ENCODE assay signal across 8 mouse cellular contexts in the genomic region with DNA sequence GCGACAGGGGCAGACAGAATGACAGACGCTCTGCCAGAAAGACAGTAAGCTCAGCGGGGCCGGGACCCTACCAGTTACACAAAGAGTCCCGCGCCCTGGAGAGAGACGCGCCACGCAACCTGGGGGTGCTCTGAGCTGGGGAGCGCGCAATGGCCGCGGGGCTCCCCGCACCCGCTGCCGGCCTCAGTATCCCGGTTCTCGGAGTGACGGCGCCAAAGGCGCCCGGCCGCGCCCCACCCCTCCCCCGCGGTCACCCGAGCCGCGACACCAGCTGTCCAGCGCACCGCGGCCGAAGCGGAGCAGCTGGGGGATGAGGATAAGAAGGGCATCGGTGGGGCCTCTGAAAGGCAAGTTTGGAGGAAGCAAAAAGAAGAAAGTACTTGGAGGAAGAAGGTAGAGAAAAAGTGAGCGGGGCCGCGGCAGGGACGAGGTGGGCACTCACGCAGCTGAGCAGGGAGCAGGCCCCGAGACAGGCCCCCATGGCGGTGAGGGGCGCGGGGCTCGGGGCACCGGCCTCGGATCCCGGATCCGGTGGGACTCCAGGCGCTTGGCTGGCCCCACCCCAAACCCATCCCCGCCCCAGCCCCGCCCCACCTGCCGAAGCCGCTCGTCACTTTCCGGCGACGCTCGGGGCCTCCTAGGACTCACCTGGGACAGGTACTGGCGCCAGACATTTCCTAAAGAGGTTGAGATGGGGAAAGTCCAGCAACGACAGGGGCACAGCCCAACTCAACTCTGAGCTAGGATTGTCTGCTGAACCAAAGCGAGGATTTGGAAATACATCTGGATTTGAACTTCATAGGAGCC. TPM values are rescaled to one million over a fixed set of nuclear protein-coding genes. Genes with fewer than 3 reads are reported as not detected.
DNase-seq lines count a peak whose midpoint lies in the region; ATAC-seq lines count a peak whose summit lies in the region.

No protein-coding gene starts in this region.

- peak; percentile 16 for DNase-seq in adrenal gland, postnatal 10 days
- no peak for DNase-seq in adrenal gland, postnatal 4 days (ENCODE audit: low spot score in 2 of 2)
- DNase-seq in cerebellum, adult 11 months, result peak; percentile 67
- peak; percentile 68 for DNase-seq in kidney, postnatal 14 days
- peak; percentile 69 for DNase-seq in midbrain, embryonic 10.5 days (ENCODE audit: low spot score)
- no peak for DNase-seq in MN1 (ENCODE audit: low spot score)
- DNase-seq in natural killer cell, adult 2 months (ENCODE audit: low spot score in 2 of 2), result no peak

- H3K27me3 ChIP-seq in forebrain, embryonic 15.5 days, result no peaks in the 10 kb centered on the region
- H3K27me3 ChIP-seq in midbrain, embryonic 10.5 days (ENCODE audit: low read depth, poor library complexity, severe bottlenecking), result peaks cover 72% of the 10 kb centered on the region

- H3K9ac ChIP-seq in forebrain, embryonic 15.5 days (replicated peaks), result peak overlapping the region; percentile 99

- H3K4me2 ChIP-seq in forebrain, embryonic 15.5 days (replicated peaks), result peak overlapping the region; percentile 70

- peaks cover 39% of the 10 kb centered on the region for H3K4me1 ChIP-seq in forebrain, embryonic 15.5 days
- peaks cover 41% of the 10 kb centered on the region for H3K4me1 ChIP-seq in midbrain, embryonic 10.5 days

- H3K4me3 ChIP-seq in forebrain, embryonic 15.5 days, result peak overlapping the region; percentile 94
- peak overlapping the region; percentile 83 for H3K4me3 ChIP-seq in midbrain, embryonic 10.5 days

- peak overlapping the region; percentile 98 for H3K27ac ChIP-seq in forebrain, embryonic 15.5 days (replicated peaks)
- peak overlapping the region; percentile 96 for H3K27ac ChIP-seq in midbrain, embryonic 10.5 days (replicated peaks)

- WGBS in forebrain, embryonic 15.5 days, result 1% methylated on average over 59 of the region's 62 CpGs
- under 1% methylated on average over 62 of the region's 62 CpGs for WGBS in midbrain, embryonic 10.5 days

- no peaks in the 10 kb centered on the region for H3K36me3 ChIP-seq in forebrain, embryonic 15.5 days
- 0 out of 2 replicates have a peak, but pooled peaks cover 4% of the 10 kb centered on the region for H3K36me3 ChIP-seq in midbrain, embryonic 10.5 days

- peak; percentile 47 for ATAC-seq in forebrain, embryonic 15.5 days (replicated peaks)

- no peaks in the 10 kb centered on the region for H3K9me3 ChIP-seq in forebrain, embryonic 15.5 days
- no peaks in the 10 kb centered on the region for H3K9me3 ChIP-seq in midbrain, embryonic 10.5 days (replicated peaks)

RNA-seq across cellular contexts. Expression of gene Serinc2, which starts 3.8 kb away (rescaled TPM):
- 1 to 10 TPM; 2.9 to 5.1 TPM for total RNA-seq in adrenal gland, postnatal 10 days (2021)
- 1 to 10 TPM; 2.5 to 4.2 TPM for total RNA-seq in adrenal gland, postnatal 4 days (2021)
- 87.4 and 97.3 TPM in 2 replicates for polyA plus RNA-seq in forebrain, embryonic 15.5 days (2015; fragmentation: Nextera tagmentation; extraction: Ambion mirVana)
- 40.1 and 59.3 TPM in 2 replicates for polyA plus RNA-seq in midbrain, embryonic 10.5 days (2016; fragmentation: Nextera tagmentation; extraction: Ambion mirVana)

RNA-seq across cellular contexts. Expression of gene Fabp3, which starts 33.2 kb away (rescaled TPM):
- total RNA-seq in adrenal gland, postnatal 10 days (2021), result 100 to 1,000 TPM; 110 to 422 TPM
- 10 to 100 TPM; 27.0 to 37.9 TPM for total RNA-seq in adrenal gland, postnatal 4 days (2021)
- 95.6 and 102 TPM in 2 replicates for polyA plus RNA-seq in forebrain, embryonic 15.5 days (2015; fragmentation: Nextera tagmentation; extraction: Ambion mirVana)
- polyA plus RNA-seq in midbrain, embryonic 10.5 days (2016; fragmentation: Nextera tagmentation; extraction: Ambion mirVana), result 7.2 and 11.0 TPM in 2 replicates

RNA-seq across cellular contexts. Expression of gene Gm10570, which starts 33.3 kb away (rescaled TPM):
- 1 to 10 TPM in 1 of 2 experiments, not detected in 1; 1.3 TPM for total RNA-seq in adrenal gland, postnatal 10 days (2021)
- total RNA-seq in adrenal gland, postnatal 4 days (2021), result not detected
- 0.55 and 1.1 TPM in 2 replicates for polyA plus RNA-seq in forebrain, embryonic 15.5 days (2015; fragmentation: Nextera tagmentation; extraction: Ambion mirVana)
- not detected in 2 replicates for polyA plus RNA-seq in midbrain, embryonic 10.5 days (2016; fragmentation: Nextera tagmentation; extraction: Ambion mirVana)

RNA-seq across cellular contexts. Expression of gene Gm853, which starts 53.0 kb away (rescaled TPM):
- total RNA-seq in adrenal gland, postnatal 10 days (2021), result not detected
- not detected for total RNA-seq in adrenal gland, postnatal 4 days (2021)
- polyA plus RNA-seq in forebrain, embryonic 15.5 days (2015; fragmentation: Nextera tagmentation; extraction: Ambion mirVana), result 0.15 and 0.34 TPM in 2 replicates
- polyA plus RNA-seq in midbrain, embryonic 10.5 days (2016; fragmentation: Nextera tagmentation; extraction: Ambion mirVana), result 0.31 TPM in 1 of 2 replicates, not detected in the other

Comparison
In these comparisons a context has a peak if more than half of its experiments do, and no peak if none do; other contexts are left out.
1. DNase-seq: peak in adrenal gland, postnatal 10 days (single experiment), cerebellum, adult 11 months (single experiment), kidney, postnatal 14 days (single experiment) and midbrain, embryonic 10.5 days (single experiment); none in adrenal gland, postnatal 4 days (0 of 2), MN1 (single experiment) and natural killer cell, adult 2 months (0 of 2).